Mouse (Mus musculus) cerebellum, adult 2 months (tissue): ENCODE data around the gene Olfr571. TPM values are rescaled to one million over a fixed set of nuclear protein-coding genes. Genes with fewer than 3 reads are reported as not detected.

ENCODE experiments used
- DNase-seq, 2 experiments: peaks; one replicate each; pipeline ENCODE4 v3.0.0; 2021
- H3K27ac ChIP-seq: fragments of 200-500 bp; 2 replicates; pipeline ENCODE4 v1.5.1; 2012; ENCODE audit warnings: low read length, control low read depth, inconsistent platforms; ENCODE audit not compliant: insufficient read depth
- H3K27me3 ChIP-seq: fragments of 200-500 bp; 2 replicates; pipeline ENCODE4 v1.6.1; 2012; ENCODE audit warnings: inconsistent platforms, mild to moderate bottlenecking, low read length, moderate library complexity; ENCODE audit not compliant: control insufficient read depth, insufficient read depth
- H3K4me1 ChIP-seq: fragments of 200-500 bp; 2 replicates; pipeline ENCODE4 v1.6.1; 2011; ENCODE audit warnings: low read length; ENCODE audit not compliant: control insufficient read depth, insufficient read depth
- H3K4me3 ChIP-seq: fragments of 200-500 bp; replicated peaks from 2 replicates; pipeline ENCODE3; 2011; ENCODE audit warnings: mild to moderate bottlenecking, low read depth, low read length, control low read depth; ENCODE audit not compliant: insufficient read depth
- CTCF ChIP-seq: fragments of 200-500 bp; IDR thresholded peaks from 2 replicates; pipeline ENCODE4 v1.5.1; 2011; ENCODE audit warnings: low read depth, mild to moderate bottlenecking, control low read depth, low read length, moderate library complexity, borderline replicate concordance; ENCODE audit not compliant: insufficient read depth
- POLR2A ChIP-seq: fragments of 200-500 bp; IDR thresholded peaks from 2 replicates; pipeline ENCODE4 v1.6.1; 2011; ENCODE audit warnings: low read length, control low read depth, borderline replicate concordance; ENCODE audit not compliant: insufficient read depth
- WGBS: fragments of 180-500 bp; shearing (Covaris S2); methylation state at CpG from one replicate; pipeline ENCODE4 v1.1.7; 2018; 5-methylcytosine and 5-hydroxymethylcytosine counted together
- polyA plus RNA-seq: library from polyadenylated mRNA; depleted of rRNA; stranded (reverse); fragments of >200 nt; gene quantifications from 2 replicates; pipeline ENCODE4 v1.2.3, GENCODE M21; 2012

Olfr571 gene
- polyA plus RNA-seq, 1 experiment: not detected

- 62% methylated on average over 3 of the region's 3 CpGs for WGBS
- Histone ChIP-seq H3K4me1 (no peaks in the 10 kb centered on the region), H3K27ac (no peak overlapping the region), H3K27me3 (no peaks in the 10 kb centered on the region), H3K4me3 (no peak overlapping the region)
- TF ChIP-seq CTCF: no peak
- no peak for TF ChIP-seq POLR2A
- no peak for DNase-seq
Observed at GRCm38 (mm10) chr7:102927105-102927504, 9.8 kb upstream of the Olfr571 start.

- no peak for DNase-seq
- Histone ChIP-seq H3K4me1 (no peaks in the 10 kb centered on the region), H3K4me3 (no peak within 1 kb of the TSS), H3K27ac (no peak within 1 kb of the TSS), H3K27me3 (no peaks in the 10 kb centered on the region)
- TF ChIP-seq POLR2A: no peak
- TF ChIP-seq CTCF: no peak
- WGBS: 49% methylated on average over 1 of the region's 1 CpGs
Observed at GRCm38 (mm10) chr7:102924109-102924508, 6.8 kb upstream of the Olfr571 start, which contains the start of gene Olfr572. TSS of gene Olfr572 (plus strand) at chr7:102924409.

- Histone ChIP-seq H3K4me3 (no peak overlapping the region), H3K4me1 (no peaks in the 10 kb centered on the region), H3K27me3 (no peaks in the 10 kb centered on the region), H3K27ac (no peak overlapping the region)
- peak in 1 of 2 experiments; percentile 8 for DNase-seq
- TF ChIP-seq POLR2A (no peak), CTCF (no peak)
- 8% methylated on average over 1 of the region's 1 CpGs for WGBS
Observed at GRCm38 (mm10) chr7:102919632-102920031, 2.3 kb upstream of the Olfr571 start.

- TF ChIP-seq CTCF (no peak), POLR2A (no peak)
- no peaks in the 10 kb centered on the region for H3K27me3 ChIP-seq
Observed at GRCm38 (mm10) chr7:102916405-102916804, 931 bp downstream of the Olfr571 start.

GRCm38 (mm10) chr7:102915261-102915660 lies 2.1 kb downstream of the Olfr571 start:
- Histone ChIP-seq H3K4me1 (no peaks in the 10 kb centered on the region), H3K4me3 (no peak overlapping the region), H3K27ac (no peak overlapping the region), H3K27me3 (no peaks in the 10 kb centered on the region)
- no peak for DNase-seq
- TF ChIP-seq CTCF: no peak
- TF ChIP-seq POLR2A: no peak
- WGBS: 55% methylated on average over 1 of the region's 1 CpGs

More at GRCm38 (mm10) chr7:102916405-102916804, 931 bp downstream of the Olfr571 start:
- H3K27ac ChIP-seq: no peak overlapping the region
- no peaks in the 10 kb centered on the region for H3K4me1 ChIP-seq
- no peak for DNase-seq
- no peak overlapping the region for H3K4me3 ChIP-seq
- 78% methylated on average over 5 of the region's 5 CpGs for WGBS

- TF ChIP-seq CTCF: no peak
- no peak for TF ChIP-seq POLR2A
- Histone ChIP-seq H3K27me3 (no peaks in the 10 kb centered on the region), H3K4me1 (no peaks in the 10 kb centered on the region), H3K27ac (no peak within 1 kb of the TSS), H3K4me3 (no peak within 1 kb of the TSS)
- no peak for DNase-seq
- WGBS: 59% methylated on average over 3 of the region's 3 CpGs
Observed at GRCm38 (mm10) chr7:102890782-102891181, 26.6 kb downstream of the Olfr571 start, which contains the start of gene Olfr569. TSS of gene Olfr569 (minus strand) at chr7:102890882.

GRCm38 (mm10) chr7:102876822-102877221 lies 40.5 kb downstream of the Olfr571 start, which contains the start of gene Olfr568:
TSS of gene Olfr568 (plus strand) at chr7:102877122.
- H3K4me3 ChIP-seq: no peak within 1 kb of the TSS
- no peaks in the 10 kb centered on the region for H3K4me1 ChIP-seq
- H3K27me3 ChIP-seq: no peaks in the 10 kb centered on the region
- no peak within 1 kb of the TSS for H3K27ac ChIP-seq
- DNase-seq: no peak
- TF ChIP-seq POLR2A (no peak), CTCF (no peak)

GRCm38 (mm10) chr7:102858665-102859064 lies 58.7 kb downstream of the Olfr571 start, which contains the start of gene Olfr566:
TSS of gene Olfr566 (minus strand) at chr7:102858765.
- WGBS: 79% methylated on average over 1 of the region's 1 CpGs
- Histone ChIP-seq H3K27me3 (no peaks in the 10 kb centered on the region), H3K27ac (no peak within 1 kb of the TSS), H3K4me1 (no peaks in the 10 kb centered on the region), H3K4me3 (no peak within 1 kb of the TSS)
- DNase-seq: no peak
- TF ChIP-seq POLR2A: no peak
- no peak for TF ChIP-seq CTCF
